Mouse (Mus musculus) thymus, postnatal 4 days (tissue): ENCODE results near the gene Fam183b.
"Not testable (repeated sequence)": the region's sequence is repeated elsewhere in the genome, so short reads cannot be mapped to it uniquely, and the experiment has no call there.

ENCODE experiments used
- DNase-seq: peaks from one replicate; pipeline ENCODE4 v3.0.0; 2021

The Fam183b gene

DNA sequence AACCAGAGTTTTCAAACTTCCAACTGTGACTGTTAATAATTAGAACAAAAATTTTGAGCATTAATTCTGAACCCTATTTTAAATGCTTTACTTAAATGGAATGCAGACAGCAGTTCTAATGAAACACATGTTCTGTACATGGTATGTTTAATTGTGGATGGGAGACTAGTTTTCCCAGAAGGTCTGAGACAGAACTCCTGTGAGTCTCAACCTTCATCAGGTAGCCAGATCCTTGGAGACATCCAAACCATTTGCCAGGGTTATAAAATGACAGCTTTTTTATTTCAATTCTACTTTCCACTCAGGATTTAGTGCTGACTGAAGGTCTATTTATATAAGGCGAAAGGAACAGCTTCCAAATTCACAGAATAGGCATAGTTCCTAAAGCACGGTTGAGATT is 49.3 kb downstream of the Fam183b start, which contains the start of gene Olfr316:
Gene Olfr316 (plus strand): TSS at position 301 of the 400 bp plus-strand sequence.
- DNase-seq = no peak

DNA sequence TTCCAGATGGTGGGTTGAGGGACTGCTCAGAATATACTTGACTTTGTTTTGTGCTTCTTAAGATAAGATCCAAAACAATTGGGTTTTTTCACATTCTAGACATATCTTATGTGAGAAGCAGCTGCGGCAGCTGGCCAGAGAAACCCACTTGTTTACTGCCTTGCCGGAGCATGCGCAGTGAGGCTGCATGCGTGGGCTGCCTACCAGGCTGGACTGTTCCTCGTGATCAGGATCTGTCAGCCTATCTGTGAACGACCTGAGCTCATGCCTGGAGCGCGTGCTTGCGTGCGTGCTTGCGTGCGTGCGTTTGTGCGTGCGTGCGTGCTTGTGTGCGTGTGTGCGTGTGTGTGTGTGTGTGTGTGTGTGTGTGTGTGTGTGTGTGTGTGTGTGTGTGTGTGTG is 50.7 kb downstream of the Fam183b start:
- not testable (repeated sequence) for DNase-seq
